Mouse (Mus musculus) heart, embryonic 16.5 days (tissue): Measurements from ENCODE around the gene Adamtsl5. TPM values are rescaled to one million over a fixed set of nuclear protein-coding genes. Genes with fewer than 3 reads are reported as not detected.

Source experiments
- ATAC-seq: fragments of 200-750 bp; cut with Nextera tagmentation; replicated peaks from 2 replicates; pipeline ENCODE4 v1.8.0; 2017; ENCODE audit warnings: moderate number of reproducible peaks; ENCODE audit not compliant: insufficient read depth, low FRiP score; ENCODE audit errors: extremely low read depth
- H3K27ac ChIP-seq: fragments of 300-500 bp; sonication (generic); 2 replicates; pipeline ENCODE4 v1.5.1; 2014; ENCODE audit warnings: mild to moderate bottlenecking, low read length, control low read depth, moderate library complexity
- H3K27me3 ChIP-seq: fragments of 300-500 bp; sonication (generic); 2 replicates; pipeline ENCODE4 v1.6.1; 2014; ENCODE audit warnings: low read length, mixed read lengths; ENCODE audit not compliant: control insufficient read depth, insufficient read depth
- H3K36me3 ChIP-seq: fragments of 300-500 bp; sonication (generic); 2 replicates; pipeline ENCODE4 v1.6.1; 2014; ENCODE audit not compliant: control insufficient read depth, insufficient read depth
- H3K4me1 ChIP-seq: fragments of 300-500 bp; sonication (generic); 2 replicates; pipeline ENCODE4 v1.6.1; 2014; ENCODE audit warnings: low read length, mixed read lengths; ENCODE audit not compliant: control insufficient read depth, insufficient read depth
- H3K4me2 ChIP-seq: fragments of 300-500 bp; sonication (generic); 2 replicates; pipeline ENCODE4 v1.6.1; 2014; ENCODE audit warnings: low read depth, mild to moderate bottlenecking, control low read depth, low read length
- H3K4me3 ChIP-seq: fragments of 300-500 bp; sonication (generic); 2 replicates; pipeline ENCODE4 v1.5.1; 2014; ENCODE audit warnings: mild to moderate bottlenecking, control low read depth, low read length
- H3K9ac ChIP-seq: fragments of 300-500 bp; sonication (generic); 2 replicates; pipeline ENCODE4 v1.6.1; 2014; ENCODE audit warnings: low read length, control low read depth
- H3K9me3 ChIP-seq: fragments of 300-500 bp; sonication (generic); replicated peaks from 2 replicates; pipeline ENCODE4 v1.6.1; 2016; ENCODE audit warnings: low read length; ENCODE audit not compliant: control insufficient read depth
- WGBS: fragments of 180-500 bp; shearing (Covaris S2); extraction: QIAGEN DNeasy Blood & Tissue Kit; methylation state at CpG from one replicate; pipeline ENCODE4 v1.1.7; 2014; 5-methylcytosine and 5-hydroxymethylcytosine counted together
- polyA plus RNA-seq: library from polyadenylated mRNA; unstranded; fragments of >200 nt; fragmentation: Nextera tagmentation; extraction: Ambion mirVana; gene quantifications from 2 replicates; pipeline ENCODE4 v1.2.1, GENCODE M21; 2015

Gene Adamtsl5
- polyA plus RNA-seq, 1 experiment from 2014 or later = 16.0 TPM

DNA sequence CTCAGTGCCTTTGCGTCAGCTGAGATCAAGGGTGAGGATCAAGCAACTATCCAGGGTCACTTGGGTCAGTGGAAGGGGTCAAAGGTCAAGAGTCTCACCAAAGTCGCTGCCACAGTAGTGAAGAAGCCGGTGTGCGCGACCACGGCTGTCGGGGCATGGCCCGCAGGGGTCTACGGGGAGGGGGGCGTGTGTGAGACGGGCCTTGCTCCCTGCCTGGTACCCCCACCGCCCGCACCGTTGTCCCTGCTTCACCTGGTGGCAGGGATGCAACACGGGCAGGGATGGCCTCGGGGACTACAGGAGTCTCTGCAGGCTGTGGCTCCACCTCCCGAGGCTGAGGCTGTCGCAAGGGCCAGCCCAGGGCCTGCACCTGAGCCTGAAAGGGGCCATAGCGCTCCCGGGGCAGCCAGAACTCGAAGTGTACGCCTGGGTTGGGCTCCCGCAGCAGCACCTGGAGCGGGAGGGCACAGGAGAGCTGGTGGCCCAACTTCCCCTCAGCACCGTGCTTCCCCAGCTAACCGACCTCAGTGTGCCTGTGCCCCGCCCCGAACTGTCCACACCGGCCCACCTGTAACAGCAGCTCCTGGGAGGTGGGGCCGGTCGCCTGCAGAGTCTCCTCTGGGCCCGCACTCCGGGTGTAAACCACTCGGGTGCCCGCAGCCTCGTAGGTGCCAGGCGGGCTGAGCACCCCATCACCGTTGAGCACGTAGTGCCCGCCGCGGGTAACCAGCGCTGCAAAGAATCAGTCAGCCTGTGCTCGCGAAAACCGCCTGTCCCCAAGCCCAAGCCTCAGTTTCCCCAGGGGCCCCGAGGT lies 6.5 kb downstream of the Adamtsl5 start:
- H3K4me3 ChIP-seq = peak overlapping the region; percentile 30
- H3K27ac ChIP-seq = no peak overlapping the region
- H3K9ac ChIP-seq = no peak overlapping the region
- no peak for ATAC-seq
- WGBS = 8% methylated on average over 47 of the region's 47 CpGs
- H3K36me3 ChIP-seq = no peaks in the 10 kb centered on the region
- H3K27me3 ChIP-seq = peaks cover 54% of the 10 kb centered on the region
- peaks cover 29% of the 10 kb centered on the region for H3K4me1 ChIP-seq
- no peaks in the 10 kb centered on the region for H3K9me3 ChIP-seq
- peak overlapping the region; percentile 61; the same call in 1 of the 2 replicates for H3K4me2 ChIP-seq

GRCm38 (mm10) chr10:80341026-80341425 lies 7.2 kb downstream of the Adamtsl5 start:
- H3K4me2 ChIP-seq = no peak overlapping the region
- H3K4me3 ChIP-seq = no peak overlapping the region
- H3K27me3 ChIP-seq = peaks cover 49% of the 10 kb centered on the region
- no peaks in the 10 kb centered on the region for H3K9me3 ChIP-seq
- 25% methylated on average over 21 of the region's 21 CpGs for WGBS
- H3K4me1 ChIP-seq = peaks cover 29% of the 10 kb centered on the region
- no peaks in the 10 kb centered on the region for H3K36me3 ChIP-seq
- H3K9ac ChIP-seq = no peak overlapping the region
- no peak for ATAC-seq
- H3K27ac ChIP-seq = no peak overlapping the region

DNA sequence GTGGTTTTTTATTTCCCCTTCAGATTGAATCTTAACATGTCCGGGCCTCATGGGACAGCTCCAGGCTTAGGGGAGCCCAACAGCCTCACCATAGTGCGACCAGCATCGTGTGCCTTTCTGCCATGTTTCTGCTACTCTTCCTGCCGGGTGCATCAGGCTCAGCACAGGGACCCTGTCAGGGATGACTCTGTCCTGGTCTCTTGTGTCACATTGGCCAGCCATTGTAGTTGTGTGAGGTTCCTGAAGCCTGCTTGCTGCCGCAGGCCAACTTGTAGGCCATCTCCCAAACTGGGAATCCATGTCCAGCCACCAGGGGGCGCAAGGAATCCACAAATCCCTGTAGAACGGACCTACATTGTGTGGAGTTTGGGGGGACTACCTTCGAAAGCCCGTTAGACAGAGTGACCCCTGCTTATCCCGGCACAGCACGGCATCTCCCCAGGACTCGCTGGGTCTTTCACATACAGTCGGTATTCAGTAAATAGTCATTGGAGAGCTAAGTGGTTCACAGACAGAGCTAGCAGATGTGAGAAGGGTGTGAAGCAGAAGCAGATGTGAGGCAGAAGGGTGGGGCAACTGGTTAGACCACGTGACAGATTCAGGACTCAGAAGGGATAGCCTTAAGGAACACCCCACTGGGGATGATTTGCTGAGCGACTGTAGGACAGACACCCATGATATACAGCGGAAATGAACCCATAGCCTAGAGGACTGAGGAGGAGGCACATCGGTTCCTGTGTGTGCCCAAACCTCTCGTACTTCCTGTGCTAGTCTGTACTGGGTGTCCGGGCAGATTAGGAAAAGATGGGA lies 8.1 kb downstream of the Adamtsl5 start:
- Histone ChIP-seq H3K4me1 (peaks cover 24% of the 10 kb centered on the region), H3K4me2 (0 out of 2 replicates have a peak overlapping the region, but pooled peaks have one; percentile 14), H3K36me3 (no peaks in the 10 kb centered on the region), H3K9ac (no peak overlapping the region), H3K27me3 (peaks cover 40% of the 10 kb centered on the region), H3K4me3 (no peak overlapping the region), H3K27ac (no peak overlapping the region), H3K9me3 (no peaks in the 10 kb centered on the region)
- ATAC-seq = no peak
- WGBS = 23% methylated on average over 19 of the region's 19 CpGs

DNA sequence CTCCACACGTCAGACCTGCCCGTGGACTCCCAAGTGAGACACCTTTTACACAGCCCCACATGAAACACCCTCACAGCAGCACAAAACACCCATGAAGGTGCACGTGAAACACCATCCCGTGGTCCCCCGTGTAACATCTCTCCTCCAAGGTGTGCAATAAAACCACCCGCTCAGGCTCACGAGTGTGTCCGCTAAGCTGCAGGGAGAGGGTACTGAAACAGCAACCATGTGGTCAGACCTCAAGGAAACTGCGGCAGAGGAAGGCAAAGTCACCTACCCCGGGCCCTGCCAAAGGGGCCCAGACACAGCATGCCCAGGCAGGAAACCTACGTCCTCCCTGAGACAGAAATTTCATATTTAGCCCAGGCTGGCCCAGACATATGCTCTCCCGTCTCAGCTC lies 11.9 kb downstream of the Adamtsl5 start:
- no peak for ATAC-seq
- Histone ChIP-seq H3K4me2 (no peak overlapping the region), H3K27ac (no peak overlapping the region), H3K9me3 (no peaks in the 10 kb centered on the region), H3K4me1 (no peaks in the 10 kb centered on the region), H3K4me3 (no peak overlapping the region), H3K36me3 (no peaks in the 10 kb centered on the region), H3K27me3 (peaks cover 22% of the 10 kb centered on the region), H3K9ac (no peak overlapping the region)
- WGBS = 84% methylated on average over 12 of the region's 12 CpGs

DNA sequence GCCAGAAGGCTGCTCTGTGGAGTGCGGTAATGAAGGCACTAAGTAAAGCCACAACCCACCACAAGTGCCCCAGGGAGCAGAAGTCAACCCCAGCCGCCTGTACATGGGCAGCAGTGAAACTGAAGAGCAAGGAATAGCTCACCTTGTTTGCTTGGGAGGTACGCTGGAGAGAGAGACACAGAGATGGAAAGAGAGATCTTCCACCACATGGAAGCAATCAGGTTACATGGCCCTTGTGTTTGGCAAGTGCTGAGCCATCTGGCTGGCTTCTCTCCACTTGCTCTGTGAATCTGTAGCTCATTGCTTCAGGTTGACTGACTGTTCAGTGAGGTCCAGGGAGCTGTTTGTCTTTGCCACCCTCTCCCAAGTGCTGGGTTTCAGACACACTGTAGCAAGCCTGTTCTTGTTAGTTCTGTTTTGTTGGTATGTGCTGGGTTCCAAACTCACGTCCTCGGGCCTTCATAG lies 15.7 kb downstream of the Adamtsl5 start:
- Histone ChIP-seq H3K36me3 (no peaks in the 10 kb centered on the region), H3K4me2 (no peak overlapping the region), H3K27me3 (peaks cover 15% of the 10 kb centered on the region), H3K9me3 (no peaks in the 10 kb centered on the region), H3K4me3 (no peak overlapping the region), H3K27ac (no peak overlapping the region), H3K4me1 (peaks cover 12% of the 10 kb centered on the region; the same call in 1 of the 2 replicates), H3K9ac (no peak overlapping the region)
- WGBS = 81% methylated on average over 5 of the region's 5 CpGs
- no peak for ATAC-seq

DNA sequence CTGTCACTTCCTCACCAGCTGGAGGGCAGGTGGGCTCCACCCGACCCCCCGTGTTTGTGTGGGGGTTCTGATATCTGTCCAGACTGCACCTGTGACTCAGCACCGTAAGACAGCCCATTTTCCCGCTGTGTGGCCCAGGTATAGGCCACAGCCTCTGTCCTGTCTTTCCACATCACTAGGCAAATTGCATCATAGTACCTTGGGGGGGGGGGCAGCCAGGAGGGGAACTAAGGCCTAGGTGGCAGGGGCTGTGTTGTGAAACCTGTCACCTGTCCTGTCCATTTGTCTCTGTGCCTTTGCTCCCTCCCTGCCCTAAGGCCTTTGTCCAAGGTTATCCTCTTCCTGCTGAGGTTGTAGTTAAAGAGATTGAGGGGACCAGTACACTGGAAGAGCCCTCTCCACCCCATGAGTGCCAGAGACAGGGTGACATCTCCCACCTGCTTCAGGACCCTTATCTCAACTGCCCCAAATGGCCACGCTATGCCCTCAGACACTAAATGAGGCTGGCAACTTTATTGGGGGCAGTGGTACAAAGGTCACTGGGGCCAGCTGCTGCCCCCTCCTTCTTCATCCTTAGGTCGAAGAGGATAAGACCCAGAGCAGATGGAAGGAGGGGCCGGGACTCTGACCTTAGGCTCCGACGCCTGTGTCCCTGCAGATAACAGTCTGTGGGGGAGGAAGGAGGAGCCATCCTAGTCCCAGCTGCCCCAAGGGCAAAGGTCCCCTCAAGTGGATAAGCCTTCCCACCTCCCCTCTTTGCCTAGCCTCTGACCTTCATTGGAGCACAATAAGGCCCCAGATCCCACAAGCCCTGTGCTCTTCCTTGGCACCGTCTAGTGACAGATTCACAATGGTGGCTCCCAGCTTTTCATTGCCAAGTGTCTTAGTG lies 16.3 kb downstream of the Adamtsl5 start:
- Histone ChIP-seq H3K36me3 (no peaks in the 10 kb centered on the region), H3K9ac (no peak overlapping the region), H3K27ac (no peak overlapping the region), H3K9me3 (no peaks in the 10 kb centered on the region), H3K4me3 (no peak overlapping the region), H3K4me2 (no peak overlapping the region), H3K27me3 (peaks cover 15% of the 10 kb centered on the region), H3K4me1 (peaks cover 12% of the 10 kb centered on the region; the same call in 1 of the 2 replicates)
- no peak for ATAC-seq
- WGBS = 50% methylated on average over 10 of the region's 10 CpGs

GRCm38 (mm10) chr10:80330888-80331287 lies 17.3 kb downstream of the Adamtsl5 start:
- Histone ChIP-seq H3K27me3 (peaks cover 15% of the 10 kb centered on the region), H3K36me3 (no peaks in the 10 kb centered on the region), H3K27ac (no peak overlapping the region), H3K4me3 (no peak overlapping the region), H3K9me3 (no peaks in the 10 kb centered on the region), H3K4me1 (peaks cover 12% of the 10 kb centered on the region; the same call in 1 of the 2 replicates), H3K9ac (no peak overlapping the region), H3K4me2 (peak overlapping the region; percentile 74; the same call in 1 of the 2 replicates)
- WGBS = 42% methylated on average over 2 of the region's 2 CpGs
- ATAC-seq = no peak

DNA sequence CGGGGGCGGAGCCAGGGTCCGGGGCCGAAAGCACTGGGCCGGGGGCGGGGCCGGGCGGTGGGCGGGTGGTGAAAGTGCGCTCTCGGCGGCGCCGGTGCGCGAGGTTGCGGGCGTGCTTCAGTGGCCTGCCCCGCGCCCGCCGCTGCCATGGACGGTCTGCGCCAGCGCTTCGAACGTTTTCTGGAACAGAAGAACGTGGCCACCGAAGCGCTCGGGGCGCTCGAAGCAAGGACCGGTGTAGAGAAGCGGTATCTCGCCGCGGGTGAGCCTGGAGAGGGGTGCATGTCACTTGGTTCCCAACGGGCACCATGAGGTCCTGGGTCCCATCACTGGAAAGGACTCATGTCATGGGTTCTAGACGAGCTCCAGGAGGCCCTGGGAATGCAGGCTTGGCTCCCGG lies 18.1 kb downstream of the Adamtsl5 start:
- H3K4me3 ChIP-seq = peak overlapping the region; percentile 46
- H3K4me1 ChIP-seq = peaks cover 12% of the 10 kb centered on the region; the same call in 1 of the 2 replicates
- 2% methylated on average over 41 of the region's 41 CpGs for WGBS
- H3K27ac ChIP-seq = no peak overlapping the region
- H3K27me3 ChIP-seq = peaks cover 15% of the 10 kb centered on the region
- peak overlapping the region; percentile 74 for H3K4me2 ChIP-seq
- H3K9me3 ChIP-seq = no peaks in the 10 kb centered on the region
- no peak for ATAC-seq
- no peaks in the 10 kb centered on the region for H3K36me3 ChIP-seq
- peak overlapping the region; percentile 67 for H3K9ac ChIP-seq
